Mouse (Mus musculus) forebrain, embryonic 14.5 days (tissue): ENCODE measurements around the gene B3gnt6. TPM values are rescaled to one million over a fixed set of nuclear protein-coding genes. Genes with fewer than 3 reads are reported as not detected.

ENCODE experiments used
- ATAC-seq: fragments of 200-750 bp; cut with Nextera tagmentation; 2 replicates; pipeline ENCODE4 v1.8.0; 2017; ENCODE audit warnings: mild to moderate bottlenecking, moderate library complexity
- DNase-seq: peaks from one replicate; pipeline ENCODE4 v3.0.0-alpha.2; 2015; ENCODE audit warnings: low spot score
- H3K27ac ChIP-seq: fragments of 300-500 bp; sonication (generic); 2 replicates; pipeline ENCODE4 v1.5.1; 2014; ENCODE audit warnings: low read depth, mild to moderate bottlenecking, control low read depth, low read length, moderate library complexity
- H3K27me3 ChIP-seq: fragments of 300-500 bp; sonication (generic); replicated peaks from 2 replicates; pipeline ENCODE4 v1.6.1; 2014; ENCODE audit warnings: low read length, control low read depth, mixed read lengths; ENCODE audit not compliant: control insufficient read depth, insufficient read depth
- H3K36me3 ChIP-seq: fragments of 300-500 bp; sonication (generic); 2 replicates; pipeline ENCODE4 v1.6.1; 2014; ENCODE audit warnings: low read length, control low read depth; ENCODE audit not compliant: control insufficient read depth, insufficient read depth
- H3K4me1 ChIP-seq: fragments of 300-500 bp; sonication (generic); 2 replicates; pipeline ENCODE4 v1.6.1; 2014; ENCODE audit warnings: antibody characterized with exemption, low read length, control low read depth; ENCODE audit not compliant: control insufficient read depth, insufficient read depth
- H3K4me2 ChIP-seq: fragments of 300-500 bp; sonication (generic); 2 replicates; pipeline ENCODE4 v1.6.1; 2014; ENCODE audit warnings: mild to moderate bottlenecking, control low read depth, low read length
- H3K4me3 ChIP-seq: fragments of 300-500 bp; sonication (generic); 2 replicates; pipeline ENCODE4 v1.5.1; 2014; ENCODE audit warnings: low read depth, low read length, control low read depth
- H3K9ac ChIP-seq: fragments of 300-500 bp; sonication (generic); 2 replicates; pipeline ENCODE4 v1.6.1; 2014; ENCODE audit warnings: mild to moderate bottlenecking, low read length, control low read depth, moderate library complexity
- H3K9me3 ChIP-seq: fragments of 300-500 bp; sonication (generic); replicated peaks from 2 replicates; pipeline ENCODE4 v1.6.1; 2016; ENCODE audit warnings: low read length, control low read depth, mixed read lengths; ENCODE audit not compliant: control insufficient read depth
- WGBS: fragments of 180-500 bp; shearing (Covaris S2); extraction: QIAGEN DNeasy Blood & Tissue Kit; methylation state at CpG from one replicate; pipeline ENCODE4 v1.1.7; 2014; 5-methylcytosine and 5-hydroxymethylcytosine counted together
- polyA plus RNA-seq: library from polyadenylated mRNA; unstranded; fragments of >200 nt; fragmentation: Nextera tagmentation; extraction: Ambion mirVana; gene quantifications from 2 replicates; pipeline ENCODE4 v1.2.1, GENCODE M21; 2014

The B3gnt6 gene
- polyA plus RNA-seq, 1 experiment from 2014 or later = 0.19 TPM

DNA sequence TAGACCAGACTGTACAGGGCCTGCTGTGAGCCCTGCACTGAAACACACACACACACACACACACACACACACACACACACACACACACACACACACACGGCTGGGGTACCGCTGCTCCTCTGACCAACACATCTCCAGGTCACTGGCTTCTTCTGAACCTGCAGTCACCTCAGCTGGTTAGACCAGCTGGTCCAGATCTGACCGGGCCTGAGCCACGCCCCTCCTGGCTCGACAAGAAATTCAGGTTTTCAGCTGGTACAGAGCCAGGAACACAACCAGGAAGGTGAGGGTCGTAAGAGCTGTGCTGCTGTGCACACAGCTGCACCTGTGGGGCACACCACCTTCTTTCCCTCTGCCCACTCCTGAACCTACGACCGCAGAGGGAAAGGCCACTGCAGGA, 40.8 kb downstream of the B3gnt6 start:
- 0 out of 2 replicates have a peak, but pooled peaks cover 2% of the 10 kb centered on the region for H3K4me1 ChIP-seq
- DNase-seq = no peak
- no peak overlapping the region for H3K4me3 ChIP-seq
- no peak overlapping the region for H3K4me2 ChIP-seq
- no peak for ATAC-seq
- H3K27me3 ChIP-seq = no peaks in the 10 kb centered on the region
- no peaks in the 10 kb centered on the region for H3K36me3 ChIP-seq
- WGBS = 65% methylated on average over 8 of the region's 8 CpGs
- no peak overlapping the region for H3K27ac ChIP-seq
- H3K9ac ChIP-seq = no peak overlapping the region
- H3K9me3 ChIP-seq = no peaks in the 10 kb centered on the region

DNA sequence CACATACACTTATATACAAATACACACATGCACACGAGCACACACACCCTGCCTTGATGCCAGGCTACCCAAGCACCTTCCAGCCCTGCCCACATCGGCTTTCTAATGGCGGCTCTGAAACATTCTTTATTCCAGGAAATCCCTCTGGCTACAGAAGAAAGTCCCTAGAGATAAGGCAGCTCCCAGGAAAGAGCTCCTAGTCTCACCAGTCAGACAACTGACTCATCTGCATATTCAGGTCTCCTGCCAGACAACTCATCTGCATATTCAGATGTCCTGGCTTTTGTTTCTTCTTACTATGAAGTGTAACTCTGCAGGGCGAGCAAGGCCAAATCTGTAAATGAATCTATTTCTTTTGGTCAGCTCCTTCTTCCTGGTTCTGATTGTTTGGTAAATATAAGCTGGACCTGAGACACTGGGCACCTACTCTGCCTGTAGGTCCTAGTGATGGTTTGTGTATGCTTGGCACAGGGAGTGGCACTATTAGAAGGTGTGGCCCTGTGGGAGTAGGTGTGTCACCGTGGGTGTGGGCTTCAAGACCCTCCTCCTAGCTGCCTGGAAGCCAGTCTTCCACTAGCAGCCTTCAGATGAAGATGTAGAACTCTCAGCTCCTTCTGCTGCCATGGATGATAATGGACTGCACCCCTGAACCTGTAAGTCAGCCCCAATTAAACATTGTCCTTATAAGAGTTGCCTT, 41.5 kb downstream of the B3gnt6 start:
- Histone ChIP-seq H3K36me3 (no peaks in the 10 kb centered on the region), H3K4me1 (0 out of 2 replicates have a peak, but pooled peaks cover 2% of the 10 kb centered on the region), H3K4me3 (no peak overlapping the region), H3K27me3 (no peaks in the 10 kb centered on the region), H3K9ac (no peak overlapping the region), H3K9me3 (no peaks in the 10 kb centered on the region), H3K27ac (no peak overlapping the region), H3K4me2 (no peak overlapping the region)
- ATAC-seq = no peak
- WGBS = 56% methylated on average over 5 of the region's 5 CpGs
- no peak for DNase-seq

DNA sequence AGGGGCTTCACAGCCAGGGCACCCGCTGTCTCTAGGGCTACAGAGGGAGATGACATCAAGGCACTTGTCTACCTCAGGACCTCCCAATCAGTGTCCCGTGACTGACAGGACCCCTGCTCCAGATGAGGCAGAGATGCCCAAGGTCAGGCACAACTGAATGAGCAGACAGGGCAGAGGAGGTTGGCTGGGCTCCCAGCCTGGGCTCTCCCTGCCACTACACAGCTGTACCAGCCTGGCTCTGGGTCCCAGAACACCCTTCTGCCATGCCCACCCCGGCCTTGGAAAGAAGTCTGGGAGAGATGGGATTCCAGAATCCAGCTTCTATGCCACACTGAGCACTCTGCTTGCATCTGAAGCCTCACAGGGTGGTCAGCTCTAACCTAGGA, 43.0 kb downstream of the B3gnt6 start:
- no peak overlapping the region for H3K4me2 ChIP-seq
- H3K9ac ChIP-seq = no peak overlapping the region
- H3K9me3 ChIP-seq = no peaks in the 10 kb centered on the region
- H3K4me1 ChIP-seq = 0 out of 2 replicates have a peak, but pooled peaks cover 2% of the 10 kb centered on the region
- H3K36me3 ChIP-seq = no peaks in the 10 kb centered on the region
- H3K4me3 ChIP-seq = no peak overlapping the region
- 58% methylated on average over 3 of the region's 3 CpGs for WGBS
- DNase-seq = no peak
- no peak overlapping the region for H3K27ac ChIP-seq
- no peaks in the 10 kb centered on the region for H3K27me3 ChIP-seq
- 0 out of 2 replicates have a peak, but pooled peaks have one; percentile 19 for ATAC-seq

DNA sequence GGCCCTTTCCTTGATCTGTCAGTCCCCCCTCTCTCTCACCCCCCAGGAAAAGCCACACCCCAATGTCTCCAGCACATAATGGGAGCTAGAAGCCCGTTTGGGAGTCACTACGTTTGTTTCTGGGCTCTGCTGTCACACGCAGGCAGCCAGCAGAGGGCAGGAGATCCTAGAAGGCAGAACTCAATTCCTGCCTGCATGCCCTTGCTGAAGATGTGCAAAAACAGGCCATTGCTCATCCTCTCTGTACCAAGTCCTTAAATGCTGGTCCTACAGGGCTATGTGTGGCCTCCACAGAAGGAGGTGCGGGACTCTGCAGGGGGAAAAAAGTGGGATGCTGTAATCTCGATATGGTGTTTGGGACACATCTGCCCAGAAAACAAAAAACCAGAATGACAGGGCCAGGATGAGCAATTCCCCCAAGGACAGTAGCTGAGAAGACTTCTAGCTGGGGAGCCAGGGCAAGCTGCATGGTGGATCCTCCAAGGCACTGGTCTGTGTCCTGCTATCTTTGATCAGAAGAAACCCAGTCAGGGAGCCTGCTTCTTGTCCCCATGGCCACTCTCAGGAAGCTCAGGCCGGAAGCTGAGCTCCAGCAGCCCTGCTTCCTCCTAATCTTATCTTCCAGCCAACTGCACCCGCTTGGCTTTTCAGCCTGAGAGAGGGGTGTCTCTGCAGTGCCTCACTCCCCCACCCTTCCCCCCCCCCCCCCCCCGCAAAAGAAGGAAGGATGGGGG, 43.6 kb downstream of the B3gnt6 start:
- no peak overlapping the region for H3K27ac ChIP-seq

DNA sequence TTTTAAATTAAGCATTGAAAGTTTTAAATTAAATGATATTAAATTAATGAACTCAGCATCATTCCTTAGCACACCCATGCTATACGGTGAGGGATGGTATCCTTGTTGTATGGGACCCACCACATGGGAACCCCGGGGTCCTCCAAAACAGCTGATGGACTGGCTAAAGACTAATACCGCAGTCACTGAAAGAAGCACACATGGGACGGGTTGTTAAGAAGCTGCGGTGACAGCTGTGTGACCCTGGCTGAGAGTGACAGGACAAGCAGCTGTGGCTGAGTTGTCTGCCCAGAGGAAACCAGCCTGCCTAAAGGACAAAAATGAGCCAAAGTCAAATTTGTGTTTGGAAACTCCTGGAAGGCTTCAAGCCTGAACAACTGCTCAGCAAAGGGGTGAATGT, 45.4 kb downstream of the B3gnt6 start:
- H3K4me1 ChIP-seq = peaks cover 10% of the 10 kb centered on the region
- no peaks in the 10 kb centered on the region for H3K36me3 ChIP-seq
- no peaks in the 10 kb centered on the region for H3K9me3 ChIP-seq
- no peak overlapping the region for H3K4me2 ChIP-seq
- ATAC-seq (no peak), DNase-seq (no peak)
- no peak overlapping the region for H3K9ac ChIP-seq
- no peak overlapping the region for H3K4me3 ChIP-seq
- no peak overlapping the region for H3K27ac ChIP-seq
- H3K27me3 ChIP-seq = no peaks in the 10 kb centered on the region
- 90% methylated on average over 5 of the region's 5 CpGs for WGBS

More for the DNA sequence above, 43.6 kb downstream of the B3gnt6 start:
- Histone ChIP-seq H3K9me3 (no peaks in the 10 kb centered on the region), H3K4me1 (0 out of 2 replicates have a peak, but pooled peaks cover 2% of the 10 kb centered on the region), H3K27me3 (no peaks in the 10 kb centered on the region), H3K4me2 (no peak overlapping the region), H3K4me3 (no peak overlapping the region), H3K9ac (no peak overlapping the region), H3K36me3 (no peaks in the 10 kb centered on the region)
- WGBS = 33% methylated on average over 7 of the region's 8 CpGs
- ATAC-seq (peak; percentile 54), DNase-seq (peak; percentile 81)

DNA sequence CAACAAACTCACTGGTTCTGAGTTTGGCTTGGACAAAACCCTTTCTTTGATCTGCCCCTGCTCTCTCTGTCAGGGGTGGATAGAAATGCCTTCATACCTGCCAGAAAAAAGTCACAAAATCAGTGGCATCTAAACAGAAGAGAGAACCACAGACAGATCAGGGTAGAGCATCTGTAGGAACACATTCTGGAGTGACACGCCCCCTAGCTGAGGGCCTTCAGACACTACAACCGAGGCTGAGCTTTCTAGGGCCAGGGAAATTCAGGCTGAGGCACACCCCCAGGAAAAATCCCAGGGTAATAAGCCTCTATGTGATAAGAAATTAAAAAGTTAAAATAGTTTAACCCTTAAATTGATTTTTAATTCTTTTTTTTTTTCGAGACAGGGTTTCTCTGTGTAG, 45.9 kb downstream of the B3gnt6 start:
- Histone ChIP-seq H3K36me3 (no peaks in the 10 kb centered on the region), H3K9ac (no peak overlapping the region), H3K27me3 (no peaks in the 10 kb centered on the region), H3K9me3 (no peaks in the 10 kb centered on the region), H3K27ac (no peak overlapping the region), H3K4me3 (no peak overlapping the region), H3K4me2 (no peak overlapping the region), H3K4me1 (peaks cover 10% of the 10 kb centered on the region)
- 32% methylated on average over 3 of the region's 3 CpGs for WGBS
- no peak for ATAC-seq
- no peak for DNase-seq

DNA sequence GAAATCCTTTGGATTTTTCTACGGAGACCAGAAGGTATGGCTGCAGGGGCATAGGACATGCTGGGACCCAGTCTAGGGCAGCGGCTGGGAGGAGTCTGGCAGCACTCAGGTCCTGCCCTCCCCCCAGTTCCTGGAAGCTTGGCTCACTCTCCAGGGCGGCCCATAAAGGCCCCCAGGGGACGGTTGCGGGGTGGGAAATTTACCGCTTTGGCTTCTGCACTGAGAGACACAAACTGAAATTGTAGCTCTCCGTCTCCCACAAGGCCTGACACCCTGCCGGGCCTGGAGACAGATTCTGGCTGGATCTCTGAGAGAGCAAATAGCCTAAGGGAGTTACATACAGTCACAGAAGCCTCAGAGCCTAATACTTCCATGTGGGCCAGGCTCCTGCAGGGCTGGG, 46.9 kb downstream of the B3gnt6 start:
- DNase-seq = no peak

DNA sequence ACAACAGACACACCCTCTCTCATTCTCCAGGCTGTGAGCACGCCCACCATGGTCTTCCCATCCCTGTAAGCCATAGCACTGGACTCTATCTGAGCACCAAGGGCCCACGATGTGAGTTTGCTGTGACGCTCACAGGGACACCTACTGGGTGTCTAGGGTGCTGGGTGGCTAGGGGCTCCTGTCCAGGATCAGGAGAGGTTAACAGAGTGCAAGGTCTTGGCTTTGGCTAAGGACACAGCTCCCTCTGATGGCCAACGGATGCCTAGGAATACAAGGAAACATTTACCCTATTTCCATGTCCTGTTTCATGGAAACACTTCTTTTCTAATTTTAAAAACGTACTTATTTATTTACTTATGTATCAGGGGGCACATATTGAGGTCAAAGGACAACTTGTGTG, 48.8 kb downstream of the B3gnt6 start:
- Histone ChIP-seq H3K4me2 (no peak overlapping the region), H3K4me1 (peaks cover 7% of the 10 kb centered on the region), H3K36me3 (no peaks in the 10 kb centered on the region), H3K27me3 (no peaks in the 10 kb centered on the region), H3K9ac (no peak overlapping the region), H3K27ac (no peak overlapping the region), H3K4me3 (no peak overlapping the region), H3K9me3 (no peaks in the 10 kb centered on the region)
- WGBS = 52% methylated on average over 5 of the region's 5 CpGs
- DNase-seq (no peak), ATAC-seq (no peak)

More for the DNA sequence above, 46.9 kb downstream of the B3gnt6 start:
- 55% methylated on average over 8 of the region's 8 CpGs for WGBS
- ATAC-seq = no peak
- peaks cover 10% of the 10 kb centered on the region for H3K4me1 ChIP-seq
- H3K27me3 ChIP-seq = no peaks in the 10 kb centered on the region
- no peak overlapping the region for H3K9ac ChIP-seq
- H3K4me2 ChIP-seq = no peak overlapping the region
- no peaks in the 10 kb centered on the region for H3K36me3 ChIP-seq
- H3K9me3 ChIP-seq = no peaks in the 10 kb centered on the region
- no peak overlapping the region for H3K4me3 ChIP-seq
- no peak overlapping the region for H3K27ac ChIP-seq

DNA sequence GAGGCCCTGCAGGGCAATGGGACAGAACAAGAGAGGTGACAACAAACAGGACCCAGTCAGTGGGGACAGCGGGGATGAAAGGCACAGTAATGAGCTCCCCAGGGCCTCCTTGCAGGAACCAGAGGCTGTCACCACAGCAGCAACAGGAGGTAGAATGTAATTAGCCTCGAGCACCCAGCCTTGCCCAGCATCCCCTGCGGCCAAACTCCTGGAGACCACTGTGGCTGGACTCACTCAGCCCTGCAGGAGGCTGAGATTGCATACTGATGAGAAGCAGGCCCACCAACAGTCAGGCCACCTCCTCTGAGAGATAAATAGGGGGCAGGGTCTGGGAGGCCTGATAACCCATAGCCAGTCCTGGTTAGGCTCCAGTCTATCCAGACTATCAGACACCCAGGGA, 49.5 kb downstream of the B3gnt6 start:
- DNase-seq = no peak
- H3K36me3 ChIP-seq = 0 out of 2 replicates have a peak, but pooled peaks cover under 1% of the 10 kb centered on the region
- H3K27me3 ChIP-seq = no peaks in the 10 kb centered on the region
- H3K4me3 ChIP-seq = no peak overlapping the region
- no peaks in the 10 kb centered on the region for H3K9me3 ChIP-seq
- no peak overlapping the region for H3K9ac ChIP-seq
- no peak overlapping the region for H3K27ac ChIP-seq
- ATAC-seq = no peak
- 16% methylated on average over 3 of the region's 3 CpGs for WGBS
- no peak overlapping the region for H3K4me2 ChIP-seq
- H3K4me1 ChIP-seq = peaks cover 7% of the 10 kb centered on the region
